Mouse (Mus musculus) spleen, postnatal 4 days (tissue): ENCODE measurements around the gene Gm525.
"Not testable (repeated sequence)": the region's sequence is repeated elsewhere in the genome, so short reads cannot be mapped to it uniquely, and the experiment has no call there.

Experiments
- DNase-seq, 2 experiments: peaks; one replicate each; pipeline ENCODE4 v3.0.0; 2022; ENCODE audit warnings: low spot score in 2 of 2

Gm525 gene

GRCm38 (mm10) chr11:89097292-89097691, 23.7 kb downstream of the Gm525 start:
- DNase-seq: not testable (repeated sequence)

GRCm38 (mm10) chr11:89098083-89098835, 24.6 kb downstream of the Gm525 start:
- DNase-seq: no peak

- DNase-seq: no peak
These were observed 25.3 kb downstream of the Gm525 start for GRCm38 (mm10) chr11:89098930-89099329.

- peak; percentile 85 to 94 for DNase-seq
These were observed 26.8 kb downstream of the Gm525 start for GRCm38 (mm10) chr11:89100403-89100802.

- DNase-seq: no peak
These were observed 27.2 kb downstream of the Gm525 start for GRCm38 (mm10) chr11:89100826-89101321.

DNA sequence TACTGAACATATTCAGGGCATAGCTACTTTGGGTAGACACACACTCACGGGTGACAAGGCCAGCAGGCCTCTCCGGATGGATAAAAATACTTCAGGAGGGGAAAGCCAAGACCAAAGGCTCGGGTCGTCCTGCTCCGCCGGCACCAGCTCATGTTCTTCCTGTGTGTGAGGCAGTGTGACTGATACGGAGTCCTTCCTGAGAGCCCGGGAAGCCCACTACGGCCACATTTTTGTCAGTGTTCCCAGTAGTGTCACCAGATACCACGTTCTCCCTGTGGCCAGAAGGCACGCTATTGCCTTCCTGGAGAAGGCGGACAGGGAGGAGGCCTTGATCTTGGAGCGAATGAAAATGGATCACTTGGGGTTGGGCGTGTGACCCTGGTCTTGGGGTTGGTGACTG, 29.5 kb downstream of the Gm525 start:
- no peak for DNase-seq

DNA sequence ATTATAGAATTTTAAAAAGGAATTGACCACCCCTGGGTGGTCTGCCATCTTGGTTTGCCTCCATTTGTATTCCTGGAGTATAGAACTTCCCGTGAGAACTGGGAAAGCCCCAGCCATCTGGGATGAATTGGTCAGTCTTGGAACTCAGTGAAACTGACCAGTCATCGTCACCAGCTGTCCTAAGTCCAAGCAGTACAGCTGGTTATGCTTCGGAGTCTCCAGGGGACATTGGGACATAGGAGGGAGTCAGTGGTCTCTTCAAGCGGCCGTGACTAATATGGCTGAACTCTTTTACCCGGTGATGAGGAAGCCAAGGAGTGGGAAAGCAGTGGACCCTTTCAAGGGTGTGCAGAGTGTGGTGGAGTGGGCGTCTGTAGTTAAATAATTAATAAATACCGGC, 31.6 kb downstream of the Gm525 start:
- DNase-seq: no peak

DNA sequence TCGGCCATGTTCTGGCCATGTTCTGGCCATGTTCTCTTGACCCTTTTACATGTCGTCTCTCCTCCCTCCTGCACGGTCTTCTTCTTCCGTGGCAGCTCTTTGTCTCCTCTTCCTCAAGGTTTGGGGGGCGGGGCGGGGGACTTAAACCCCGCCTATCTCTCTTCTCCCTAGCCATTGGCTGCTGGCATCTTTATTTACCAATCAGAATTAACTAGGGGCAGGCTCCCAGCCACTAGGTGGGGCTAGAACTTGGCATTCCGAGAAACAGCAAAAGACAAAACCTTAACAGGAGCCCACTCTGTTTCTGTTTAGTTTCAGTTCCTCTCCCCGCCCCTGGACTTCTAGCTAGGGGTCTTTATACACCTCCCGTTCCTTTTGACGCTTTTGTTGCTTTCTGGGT, 32.2 kb downstream of the Gm525 start:
- peak; percentile 37 to 72 for DNase-seq

DNA sequence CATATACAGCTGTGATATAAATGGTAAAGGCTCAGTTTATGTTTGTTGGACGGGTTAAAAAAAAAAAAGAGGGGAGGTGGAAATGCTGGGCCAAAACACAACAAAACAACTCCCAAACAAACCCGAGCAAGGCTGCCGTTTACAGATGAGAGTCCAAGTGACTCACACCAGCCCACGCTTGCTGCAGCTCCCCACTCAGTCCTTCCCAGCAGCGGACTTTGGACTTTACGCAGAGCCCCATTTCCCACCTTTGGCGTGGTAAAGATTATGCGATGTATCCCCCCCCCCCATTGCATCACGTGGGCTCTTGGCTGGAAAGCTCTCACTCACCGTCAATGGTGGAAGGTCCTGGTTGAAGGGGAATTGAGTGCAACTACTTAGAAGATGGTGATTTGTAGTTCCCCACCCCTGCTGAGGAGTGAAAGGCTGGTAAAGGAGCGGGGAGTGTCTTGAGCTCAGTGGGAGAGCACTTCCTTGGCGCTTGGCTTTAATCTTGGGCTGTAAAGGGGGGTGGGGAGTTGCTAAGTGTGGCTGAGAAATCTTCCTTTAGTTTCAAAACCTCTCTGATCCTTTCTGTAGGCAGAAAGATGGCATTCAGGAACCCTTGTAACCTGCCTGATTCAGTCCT, 33.7 kb downstream of the Gm525 start:
- no peak for DNase-seq

DNA sequence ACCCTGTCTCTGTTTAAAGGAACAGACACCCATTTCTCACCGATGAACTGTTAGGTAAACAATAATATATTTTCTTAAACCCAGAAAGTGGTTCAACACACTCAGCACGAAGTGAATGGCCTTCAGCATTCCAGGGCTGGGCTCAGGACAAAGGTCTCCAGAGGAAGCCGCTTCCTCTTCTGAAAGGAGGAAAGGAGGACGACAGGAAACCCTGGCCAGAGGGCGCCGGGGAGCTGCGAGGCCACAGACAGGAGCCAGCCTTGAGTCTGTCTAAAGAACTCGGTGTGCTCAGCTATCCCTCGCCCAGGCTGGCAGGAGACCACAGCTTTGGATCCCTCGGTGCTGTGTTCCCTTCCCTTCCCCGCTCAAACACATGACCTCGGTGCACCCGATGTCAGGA, 50.8 kb downstream of the Gm525 start:
- no peak for DNase-seq

DNA sequence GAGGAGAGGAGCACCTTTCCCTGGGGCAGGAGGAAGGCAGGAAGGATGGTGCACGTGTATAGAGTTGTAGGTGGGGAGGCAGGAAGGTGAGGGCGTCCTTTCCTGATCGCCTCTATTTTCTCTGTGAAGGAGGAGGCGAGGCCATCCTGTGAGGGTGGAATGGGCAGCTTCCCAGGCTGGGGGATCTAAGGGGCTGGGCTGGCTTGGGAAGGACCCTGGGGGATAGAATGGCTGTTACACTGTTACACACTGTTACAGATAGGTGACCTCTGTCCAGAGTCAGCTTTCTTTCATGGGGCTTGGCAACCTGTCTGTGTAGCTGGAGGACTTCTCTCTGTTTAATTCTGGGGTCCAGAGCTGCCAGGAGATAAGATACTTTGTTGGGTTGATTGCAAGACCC, 57.2 kb downstream of the Gm525 start:
- DNase-seq: no peak

- no peak for DNase-seq
These were observed 58.8 kb downstream of the Gm525 start for GRCm38 (mm10) chr11:89132406-89132805.

DNA sequence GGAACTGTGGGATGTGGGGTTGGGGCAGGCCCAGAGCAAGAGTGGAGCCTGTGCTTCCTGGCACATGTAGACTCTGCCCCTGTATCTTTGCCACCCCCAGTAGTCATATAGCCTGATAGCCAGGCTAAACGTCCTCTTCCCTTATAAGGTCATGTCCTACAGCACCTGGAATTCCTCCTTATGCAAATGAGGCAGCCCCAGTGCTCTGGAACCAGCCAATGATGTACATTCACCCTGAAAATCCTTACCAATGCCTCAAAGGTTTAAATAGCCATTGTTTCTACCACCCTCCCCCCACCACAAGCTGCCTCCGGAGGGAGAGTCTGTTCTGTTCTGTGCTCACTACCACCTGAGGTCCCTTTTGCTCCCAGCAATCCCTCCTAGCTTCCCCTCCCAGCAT, 60.6 kb downstream of the Gm525 start:
- DNase-seq: no peak

GRCm38 (mm10) chr11:89137915-89138314, 64.3 kb downstream of the Gm525 start:
- no peak for DNase-seq
